Mouse (Mus musculus) G1E (cell line): ENCODE measurements around the gene Kcnk5. TPM values are rescaled to one million over a fixed set of nuclear protein-coding genes. Genes with fewer than 3 reads are reported as not detected.

Experiments used
- polyA plus RNA-seq: library from polyadenylated mRNA; stranded (reverse); fragments of >175 nt; gene quantifications from 2 replicates; pipeline ENCODE4 v1.2.3, GENCODE M21; 2012
- total RNA-seq, 2 experiments: library from RNA; stranded (forward) in 1 of 2; stranded (reverse) in 1 of 2; fragments of 200-1000 nt in 1 of 2; fragments of >200 nt in 1 of 2; fragmentation: Nextera tagmentation in 1 of 2; gene quantifications; 2 replicates each; pipeline ENCODE4 v1.2.3; 2014 to 2017

Kcnk5 gene
- total and polyA plus RNA-seq, 3 experiments = 5.0 to 12.5 (median 7.5) TPM

Other genes with a start within 250 kb of the Kcnk5 start
- gene Gng2, start 204.2 kb downstream of the Kcnk5 start, total RNA-seq (2014; fragmentation: Nextera tagmentation) = 85.9 and 90.4 TPM in 2 replicates
- 280 and 293 TPM in 2 replicates for gene Gng2, start 204.2 kb downstream of the Kcnk5 start, total RNA-seq (2017)
- gene Gng2, start 204.2 kb downstream of the Kcnk5 start, polyA plus RNA-seq = 3.4 and 4.3 TPM in 2 replicates
- gene Saysd1, start 43.3 kb downstream of the Kcnk5 start, total RNA-seq (2014; fragmentation: Nextera tagmentation) = 1.7 and 2.8 TPM in 2 replicates
- gene Saysd1, start 43.3 kb downstream of the Kcnk5 start, total RNA-seq (2017) = 2.8 and 3.4 TPM in 2 replicates
- 7.9 and 9.6 TPM in 2 replicates for gene Saysd1, start 43.3 kb downstream of the Kcnk5 start, polyA plus RNA-seq
- not detected in 2 replicates for gene Kcnk16, start 87.4 kb upstream of the Kcnk5 start, total RNA-seq (2014; fragmentation: Nextera tagmentation)
- gene Kcnk16, start 87.4 kb upstream of the Kcnk5 start, total RNA-seq (2017) = 0.12 and 0.16 TPM in 2 replicates
- gene Kcnk16, start 87.4 kb upstream of the Kcnk5 start, polyA plus RNA-seq = not detected in 2 replicates
- 18.5 and 26.8 TPM in 2 replicates for gene Nudt13, start 112.9 kb upstream of the Kcnk5 start, total RNA-seq (2014; fragmentation: Nextera tagmentation)
- 7.4 TPM in 2 replicates for gene Nudt13, start 112.9 kb upstream of the Kcnk5 start, total RNA-seq (2017)
- gene Nudt13, start 112.9 kb upstream of the Kcnk5 start, polyA plus RNA-seq = 1.4 and 1.6 TPM in 2 replicates
- 66.1 and 79.6 TPM in 2 replicates for gene Ecd, start 166.3 kb upstream of the Kcnk5 start, total RNA-seq (2014; fragmentation: Nextera tagmentation)
- gene Ecd, start 166.3 kb upstream of the Kcnk5 start, total RNA-seq (2017) = 62.5 and 63.9 TPM in 2 replicates
- 56.6 and 58.0 TPM in 2 replicates for gene Ecd, start 166.3 kb upstream of the Kcnk5 start, polyA plus RNA-seq
- gene Fam149b, start 166.4 kb upstream of the Kcnk5 start, total RNA-seq (2014; fragmentation: Nextera tagmentation) = 38.5 and 42.3 TPM in 2 replicates
- 27.4 and 29.9 TPM in 2 replicates for gene Fam149b, start 166.4 kb upstream of the Kcnk5 start, total RNA-seq (2017)
- gene Fam149b, start 166.4 kb upstream of the Kcnk5 start, polyA plus RNA-seq = 12.2 and 15.6 TPM in 2 replicates
- 83.3 and 105 TPM in 2 replicates for gene Dnajc9, start 207.1 kb upstream of the Kcnk5 start, total RNA-seq (2014; fragmentation: Nextera tagmentation)
- gene Dnajc9, start 207.1 kb upstream of the Kcnk5 start, total RNA-seq (2017) = 222 and 259 TPM in 2 replicates
- gene Dnajc9, start 207.1 kb upstream of the Kcnk5 start, polyA plus RNA-seq = 129 and 178 TPM in 2 replicates
- 23.9 and 25.8 TPM in 2 replicates for gene Mrps16, start 211.8 kb upstream of the Kcnk5 start, total RNA-seq (2014; fragmentation: Nextera tagmentation)
- gene Mrps16, start 211.8 kb upstream of the Kcnk5 start, total RNA-seq (2017) = 73.6 and 106 TPM in 2 replicates
- gene Mrps16, start 211.8 kb upstream of the Kcnk5 start, polyA plus RNA-seq = 28.6 and 35.8 TPM in 2 replicates